Mouse (Mus musculus) liver, adult 2 months (tissue): ENCODE data around the gene Rbmxl1.

ENCODE experiments used
- CTCF ChIP-seq: fragments of 200-500 bp; IDR thresholded peaks from 2 replicates; pipeline ENCODE4 v1.5.1; 2011; ENCODE audit warnings: low read depth, low read length, control low read depth
- POLR2A ChIP-seq: fragments of 200-500 bp; IDR thresholded peaks from 2 replicates; pipeline ENCODE4 v1.6.1; 2011; ENCODE audit warnings: low read length, control low read depth; ENCODE audit not compliant: insufficient read depth; ENCODE audit errors: extremely low read depth

DNA sequence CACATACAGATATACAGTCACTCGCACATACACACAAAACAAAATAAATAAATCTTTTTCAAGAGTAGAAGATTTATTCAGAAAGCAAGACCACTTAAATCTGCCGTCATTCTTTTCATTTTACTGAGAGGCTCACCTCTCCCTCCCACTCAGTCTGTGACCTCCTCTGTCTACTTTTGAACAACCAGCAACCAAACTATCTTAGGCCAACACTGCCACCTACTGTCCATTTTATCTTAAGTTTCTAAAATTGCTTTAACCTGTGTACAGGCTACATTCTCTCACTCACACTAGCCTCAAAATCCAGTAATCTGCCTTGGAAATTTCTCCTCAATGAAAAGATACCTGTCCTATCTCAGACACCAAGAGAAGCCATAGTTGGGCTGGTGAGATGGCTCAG, 40.8 kb downstream of the Rbmxl1 start:
- TF ChIP-seq CTCF: no peak
- TF ChIP-seq POLR2A: no peak
